Mouse (Mus musculus): ENCODE data around the gene Kat2b.

- TF ChIP-seq CTCF (IDR thresholded peaks at IDR 0.05; ENCODE audit: low read depth, low read length) (no peak), POLR2A (IDR thresholded peaks at IDR 0.05; ENCODE audit: insufficient read depth, low read length) (no peak)
These were observed 863 bp downstream of the Kat2b start for GRCm38 (mm10) chr17:53567346-53568101.

Measured in ES-Bruce4 (cell line).